Mouse (Mus musculus) megakaryocyte progenitor cell, adult 5-6 weeks (primary cell): ENCODE measurements around the gene Sgsm2. TPM values are rescaled to one million over a fixed set of nuclear protein-coding genes. Genes with fewer than 3 reads are reported as not detected.

Source experiments
- ATAC-seq: replicated peaks from 2 replicates; pipeline ENCODE4 v1.8.0; 2016; ENCODE audit warnings: mild to moderate bottlenecking, moderate TSS enrichment, inconsistent platforms; ENCODE audit not compliant: poor library complexity
- total RNA-seq, 2 experiments: library from RNA; stranded (forward) in 1 of 2; stranded (reverse) in 1 of 2; fragments of 157-497, 149-512 nt in 1 of 2; fragments of 200-1000 nt in 1 of 2; gene quantifications; 2 replicates each; pipeline versions ENCODE4 v1.2.3 to v1.2.4; 2015 to 2017

Gene Sgsm2
- total RNA-seq, 2 experiments from 2014 or later: 4.5 to 6.9 TPM

- no peak for ATAC-seq
Observed at GRCm38 (mm10) chr11:74883098-74883497, 13.8 kb downstream of the Sgsm2 start.

GRCm38 (mm10) chr11:74881979-74882378 lies 14.9 kb downstream of the Sgsm2 start:
- no peak for ATAC-seq

- no peak for ATAC-seq
Observed at GRCm38 (mm10) chr11:74880999-74881398, 15.9 kb downstream of the Sgsm2 start.

- no peak for ATAC-seq
Observed at GRCm38 (mm10) chr11:74876801-74877200, 20.1 kb downstream of the Sgsm2 start.

GRCm38 (mm10) chr11:74874630-74875029 lies 22.2 kb downstream of the Sgsm2 start:
- ATAC-seq: no peak

- ATAC-seq: no peak
Observed at GRCm38 (mm10) chr11:74870991-74871622, 25.8 kb downstream of the Sgsm2 start.

GRCm38 (mm10) chr11:74870544-74870943 lies 26.3 kb downstream of the Sgsm2 start:
- ATAC-seq: no peak

- no peak for ATAC-seq
Observed at GRCm38 (mm10) chr11:74869603-74870002, 27.3 kb downstream of the Sgsm2 start.

GRCm38 (mm10) chr11:74868046-74868760 lies 28.7 kb downstream of the Sgsm2 start:
- no peak for ATAC-seq

GRCm38 (mm10) chr11:74867181-74867580 lies 29.7 kb downstream of the Sgsm2 start:
- no peak for ATAC-seq

- ATAC-seq: no peak
Observed at GRCm38 (mm10) chr11:74866640-74867039, 30.2 kb downstream of the Sgsm2 start.

- ATAC-seq: no peak
Observed at GRCm38 (mm10) chr11:74865252-74865651, 31.6 kb downstream of the Sgsm2 start.

- ATAC-seq: no peak
Observed at GRCm38 (mm10) chr11:74864421-74864820, 32.4 kb downstream of the Sgsm2 start.

GRCm38 (mm10) chr11:74863471-74863870 lies 33.4 kb downstream of the Sgsm2 start:
- no peak for ATAC-seq

GRCm38 (mm10) chr11:74862129-74862528 lies 34.7 kb downstream of the Sgsm2 start:
- no peak for ATAC-seq

- no peak for ATAC-seq
Observed at GRCm38 (mm10) chr11:74857756-74858155, 39.1 kb downstream of the Sgsm2 start.

GRCm38 (mm10) chr11:74850998-74851661 lies 45.7 kb downstream of the Sgsm2 start:
- no peak for ATAC-seq

- ATAC-seq: peak; percentile 87
Observed at GRCm38 (mm10) chr11:74847919-74848521, 48.8 kb downstream of the Sgsm2 start.

- no peak for ATAC-seq
Observed at GRCm38 (mm10) chr11:74845784-74846183, 51.1 kb downstream of the Sgsm2 start.

- ATAC-seq: no peak
Observed at GRCm38 (mm10) chr11:74843761-74844160, 53.1 kb downstream of the Sgsm2 start.

GRCm38 (mm10) chr11:74843435-74843714 lies 53.5 kb downstream of the Sgsm2 start:
- ATAC-seq: no peak
